Mouse (Mus musculus) MEL (cell line): ENCODE data around the gene Snx29.

Experiments used
- CTCF ChIP-seq, 3 experiments: IDR thresholded peaks in 2 of 3; conservative IDR thresholded peaks in 1 of 3; 2 replicates each; pipeline ENCODE4 v1.5.1; 2011 to 2012; ENCODE audit warnings: low read length in 3 of 3, low read depth in 2 of 3, mild to moderate bottlenecking in 2 of 3, improper control_type of control experiment in 1 of 3, inconsistent platforms in 1 of 3, mixed read lengths in 1 of 3, moderate library complexity in 1 of 3; ENCODE audit not compliant: control insufficient read depth in 1 of 3, insufficient read depth in 1 of 3, poor library complexity in 1 of 3, severe bottlenecking in 1 of 3
- EP300 ChIP-seq, 2 experiments: IDR thresholded peaks; 2 replicates each; pipeline ENCODE4 v1.6.1; 2011; ENCODE audit warnings: improper control_type of control experiment in 2 of 2, low read length in 2 of 2, low read depth in 1 of 2, mild to moderate bottlenecking in 1 of 2
- MAFK ChIP-seq: IDR thresholded peaks from 2 replicates; pipeline ENCODE4 v1.6.1; 2011; ENCODE audit warnings: low read depth, mild to moderate bottlenecking, low read length, improper control_type of control experiment, borderline replicate concordance
- MEF2A ChIP-seq: IDR thresholded peaks from 2 replicates; pipeline ENCODE4 v1.6.1; 2014; ENCODE audit warnings: low read depth, mild to moderate bottlenecking, inconsistent platforms, low read length, improper control_type of control experiment; ENCODE audit not compliant: poor library complexity, insufficient replicate concordance, severe bottlenecking; ENCODE audit errors: extremely low read depth
- NRF1 ChIP-seq: IDR thresholded peaks from 2 replicates; pipeline ENCODE4 v1.6.1; 2014; ENCODE audit warnings: low read depth, mild to moderate bottlenecking, inconsistent platforms, low read length, improper control_type of control experiment, moderate library complexity; ENCODE audit not compliant: poor library complexity, insufficient read depth, severe bottlenecking
- POLR2A ChIP-seq, 2 experiments: IDR thresholded peaks; 2 replicates each; pipeline ENCODE4 v1.6.1; 2011 to 2012; ENCODE audit warnings: low read length in 2 of 2, mild to moderate bottlenecking in 2 of 2, control low read depth in 1 of 2, improper control_type of control experiment in 1 of 2, low read depth in 1 of 2, moderate library complexity in 1 of 2; ENCODE audit not compliant: control insufficient read depth in 1 of 2, insufficient read depth in 1 of 2, poor library complexity in 1 of 2
- RAD21 ChIP-seq: IDR thresholded peaks from 2 replicates; pipeline ENCODE4 v1.6.1; 2011; ENCODE audit warnings: mild to moderate bottlenecking, low read depth, low read length, improper control_type of control experiment
- SIN3A ChIP-seq: IDR thresholded peaks from 2 replicates; pipeline ENCODE4 v1.6.1; 2012; ENCODE audit warnings: low read length, improper control_type of control experiment, inconsistent platforms
- TAL1 ChIP-seq: IDR thresholded peaks from 2 replicates; pipeline ENCODE4 v1.6.1; 2012; ENCODE audit warnings: mild to moderate bottlenecking, inconsistent platforms, low read length, moderate library complexity, mixed read lengths
- ZMIZ1 ChIP-seq: IDR thresholded peaks from 2 replicates; pipeline ENCODE4 v1.6.1; 2012; ENCODE audit warnings: low read depth, mild to moderate bottlenecking, inconsistent platforms, low read length, improper control_type of control experiment, moderate library complexity

- no peak for TF ChIP-seq NRF1
- TF ChIP-seq POLR2A (IDR thresholded peaks at IDR 0.05; ENCODE audit: control insufficient read depth in 1 of 2, insufficient read depth in 1 of 2, low read depth in 1 of 2, low read length in 2 of 2, poor library complexity in 1 of 2), result no peak
- no peak for TF ChIP-seq CTCF (IDR thresholded peaks at IDR 0.05 in 2 of 3, conservative IDR thresholded peaks at IDR 0.05 in 1 of 3; ENCODE audit: control insufficient read depth in 1 of 3, insufficient read depth in 1 of 3, low read depth in 2 of 3, low read length in 3 of 3, poor library complexity in 1 of 3, severe bottlenecking in 1 of 3)
- no peak for TF ChIP-seq MAFK
- no peak for TF ChIP-seq RAD21
- no peak for TF ChIP-seq SIN3A
- no peak for TF ChIP-seq TAL1
- TF ChIP-seq EP300 (IDR thresholded peaks at IDR 0.05; ENCODE audit: low read depth in 1 of 2, low read length in 2 of 2), result no peak
- TF ChIP-seq MEF2A, result no peak
- no peak for TF ChIP-seq ZMIZ1
Observed at GRCm38 (mm10) chr16:11713265-11713865, 390.7 kb downstream of the Snx29 start.
